Mouse (Mus musculus): Measurements from ENCODE around the gene Il1rl1.

DNA sequence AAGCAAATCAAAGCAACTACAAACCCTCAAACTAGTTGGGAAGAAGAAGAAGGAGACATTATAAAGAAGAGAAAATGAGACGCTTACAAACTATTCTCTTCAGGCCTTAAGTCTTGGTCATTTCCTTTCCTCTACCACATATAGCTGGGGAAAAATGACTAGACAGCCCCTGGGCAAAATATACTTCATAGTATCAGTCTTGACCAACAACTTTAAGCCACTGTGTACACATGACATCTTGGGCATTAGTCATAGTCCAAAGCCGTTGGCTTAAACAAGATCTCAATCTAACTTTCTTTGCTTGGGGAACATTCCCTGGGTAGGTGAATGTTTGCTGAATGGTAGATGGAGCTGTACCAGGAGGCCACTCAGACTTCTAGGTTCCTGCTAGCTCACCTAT lies 12.3 kb upstream of the Il1rl1 start:
- no peak for TF ChIP-seq EP300 (IDR thresholded peaks at IDR 0.05; ENCODE audit: low read depth)
- TF ChIP-seq CTCF (IDR thresholded peaks at IDR 0.05; ENCODE audit: low read depth): no peak
